Mouse (Mus musculus) CH12.LX (cell line): ENCODE results near the gene Endod1. TPM values are rescaled to one million over a fixed set of nuclear protein-coding genes. Genes with fewer than 3 reads are reported as not detected.

Source experiments
- DNase-seq: peaks from one replicate; pipeline ENCODE4 v3.0.0-alpha.2; 2013; ENCODE audit errors: extremely low read depth
- H3K27ac ChIP-seq: 2 replicates; pipeline ENCODE4 v1.5.1; 2012; ENCODE audit warnings: low read depth, mild to moderate bottlenecking, control low read depth, moderate library complexity; ENCODE audit not compliant: insufficient read depth
- H3K27me3 ChIP-seq: replicated peaks from 2 replicates; pipeline ENCODE3; 2012; ENCODE audit warnings: inconsistent platforms
- H3K36me3 ChIP-seq, 2 experiments: replicated peaks in 1 of 2; 2 replicates each; pipeline versions ENCODE3 to v1.6.1; 2012; ENCODE audit warnings: inconsistent platforms in 1 of 2, low read length in 1 of 2, mild to moderate bottlenecking in 1 of 2, mixed read lengths in 1 of 2, moderate library complexity in 1 of 2; ENCODE audit not compliant: control insufficient read depth in 1 of 2, insufficient read depth in 1 of 2
- H3K4me1 ChIP-seq, 2 experiments: 2 replicates each; pipeline ENCODE4 v1.6.1; 2012; ENCODE audit warnings: inconsistent platforms in 1 of 2, moderate library complexity in 1 of 2; ENCODE audit not compliant: insufficient read depth in 2 of 2, control insufficient read depth in 1 of 2
- H3K4me2 ChIP-seq: 2 replicates; pipeline ENCODE4 v1.6.1; 2012; ENCODE audit warnings: low read depth, mild to moderate bottlenecking, control low read depth; ENCODE audit not compliant: poor library complexity, insufficient read depth, severe bottlenecking
- H3K4me3 ChIP-seq, 3 experiments: fragments of 150-350 bp in 1 of 3; sonication (generic) in 1 of 3; replicated peaks in 1 of 3; 2 replicates each; pipeline versions ENCODE3 to v1.5.1; 2011 to 2012; ENCODE audit warnings: low read depth in 2 of 3, low read length in 2 of 3, mild to moderate bottlenecking in 2 of 3, moderate library complexity in 2 of 3, control low read depth in 1 of 3, improper control_type of control experiment in 1 of 3, inconsistent platforms in 1 of 3, mixed read lengths in 1 of 3; ENCODE audit not compliant: poor library complexity in 1 of 3
- H3K79me2 ChIP-seq: replicated peaks from 2 replicates; pipeline ENCODE4 v1.6.1; 2012; ENCODE audit warnings: mild to moderate bottlenecking, moderate library complexity; ENCODE audit not compliant: control insufficient read depth, poor library complexity, insufficient read depth, severe bottlenecking; ENCODE audit errors: extremely low read depth
- H3K9ac ChIP-seq: 2 replicates; pipeline ENCODE4 v1.6.1; 2012; ENCODE audit warnings: low read depth, mild to moderate bottlenecking, control low read depth, moderate library complexity; ENCODE audit not compliant: insufficient read depth
- H3K9me3 ChIP-seq: replicated peaks from 2 replicates; pipeline ENCODE3; 2012; ENCODE audit warnings: low read length, inconsistent platforms, mixed read lengths
- BHLHE40 ChIP-seq: IDR thresholded peaks from 2 replicates; pipeline ENCODE4 v1.6.1; 2011; ENCODE audit warnings: mild to moderate bottlenecking, low read depth, low read length, improper control_type of control experiment
- CHD1 ChIP-seq: IDR thresholded peaks from 2 replicates; pipeline ENCODE4 v1.6.1; 2012; ENCODE audit warnings: low read depth, low read length, improper control_type of control experiment, inconsistent platforms
- CHD2 ChIP-seq: IDR thresholded peaks from 2 replicates; pipeline ENCODE4 v1.6.1; 2011; ENCODE audit warnings: low read length, improper control_type of control experiment
- E2F4 ChIP-seq: IDR thresholded peaks from 2 replicates; pipeline ENCODE4 v1.6.1; 2011; ENCODE audit warnings: low read depth, low read length, improper control_type of control experiment; ENCODE audit not compliant: insufficient replicate concordance
- ELF1 ChIP-seq: IDR thresholded peaks from 2 replicates; pipeline ENCODE4 v1.6.1; 2014; ENCODE audit warnings: low read depth, mild to moderate bottlenecking, inconsistent platforms, low read length, improper control_type of control experiment
- EP300 ChIP-seq: IDR thresholded peaks from 2 replicates; pipeline ENCODE4 v1.6.1; 2011; ENCODE audit warnings: low read length, improper control_type of control experiment
- ETS1 ChIP-seq: conservative IDR thresholded peaks from 2 replicates; pipeline ENCODE4 v1.6.1; 2012; ENCODE audit warnings: low read depth, mild to moderate bottlenecking, inconsistent platforms, low read length, improper control_type of control experiment, moderate library complexity
- GABPA ChIP-seq: IDR thresholded peaks from 2 replicates; pipeline ENCODE4 v1.6.1; 2012; ENCODE audit warnings: low read depth, low read length, improper control_type of control experiment, inconsistent platforms; ENCODE audit not compliant: insufficient replicate concordance
- HCFC1 ChIP-seq: IDR thresholded peaks from 2 replicates; pipeline ENCODE4 v1.6.1; 2012; ENCODE audit warnings: low read depth, mild to moderate bottlenecking, inconsistent platforms, low read length, improper control_type of control experiment
- IRF4 ChIP-seq: IDR thresholded peaks from 2 replicates; pipeline ENCODE4 v1.6.1; 2014; ENCODE audit warnings: low read depth, mild to moderate bottlenecking, inconsistent platforms, low read length, improper control_type of control experiment
- JUN ChIP-seq: IDR thresholded peaks from 2 replicates; pipeline ENCODE4 v1.6.1; 2011; ENCODE audit warnings: low read depth, mild to moderate bottlenecking, low read length, improper control_type of control experiment, moderate library complexity; ENCODE audit not compliant: insufficient read depth
- JUND ChIP-seq: conservative IDR thresholded peaks from 2 replicates; pipeline ENCODE4 v1.6.1; 2011; ENCODE audit warnings: low read depth, low read length, improper control_type of control experiment
- KAT2A ChIP-seq: IDR thresholded peaks from 2 replicates; pipeline ENCODE4 v1.6.1; 2012; ENCODE audit warnings: low read length, improper control_type of control experiment, inconsistent platforms; ENCODE audit not compliant: insufficient replicate concordance
- MAFK ChIP-seq: IDR thresholded peaks from 2 replicates; pipeline ENCODE4 v1.6.1; 2011; ENCODE audit warnings: low read length, improper control_type of control experiment; ENCODE audit not compliant: insufficient replicate concordance
- MAZ ChIP-seq: IDR thresholded peaks from 2 replicates; pipeline ENCODE4 v1.6.1; 2012; ENCODE audit warnings: low read depth, mild to moderate bottlenecking, inconsistent platforms, low read length, improper control_type of control experiment, moderate library complexity
- MYC ChIP-seq: IDR thresholded peaks from 2 replicates; pipeline ENCODE4 v1.6.1; 2011; ENCODE audit warnings: low read depth, mild to moderate bottlenecking, improper control_type of control experiment, low read length
- NELFE ChIP-seq: IDR thresholded peaks from 2 replicates; pipeline ENCODE4 v1.6.1; 2011; ENCODE audit warnings: low read depth, low read length, improper control_type of control experiment
- NRF1 ChIP-seq: IDR thresholded peaks from 2 replicates; pipeline ENCODE4 v1.6.1; 2014; ENCODE audit warnings: low read depth, mild to moderate bottlenecking, inconsistent platforms, low read length, improper control_type of control experiment, moderate library complexity
- PAX5 ChIP-seq: IDR thresholded peaks from 2 replicates; pipeline ENCODE4 v1.6.1; 2012; ENCODE audit warnings: low read length, inconsistent platforms, mixed read lengths
- POLR2A ChIP-seq: IDR thresholded peaks from 2 replicates; pipeline ENCODE4 v1.6.1; 2011; ENCODE audit warnings: low read depth, mild to moderate bottlenecking, improper control_type of control experiment, low read length
- POLR2AphosphoS2 ChIP-seq: IDR thresholded peaks from 2 replicates; pipeline ENCODE4 v1.6.1; 2011; ENCODE audit warnings: low read depth, low read length, improper control_type of control experiment
- SIN3A ChIP-seq: IDR thresholded peaks from 2 replicates; pipeline ENCODE4 v1.6.1; 2012; ENCODE audit warnings: low read length, improper control_type of control experiment, inconsistent platforms
- SMC3 ChIP-seq: IDR thresholded peaks from 2 replicates; pipeline ENCODE4 v1.6.1; 2011; ENCODE audit warnings: low read depth, low read length, improper control_type of control experiment
- USF1 ChIP-seq: IDR thresholded peaks from 2 replicates; pipeline ENCODE4 v1.6.1; 2014; ENCODE audit warnings: low read depth, mild to moderate bottlenecking, inconsistent platforms, low read length, improper control_type of control experiment
- ZC3H11A ChIP-seq: IDR thresholded peaks from 2 replicates; pipeline ENCODE4 v1.6.1; 2012; ENCODE audit warnings: low read depth, mild to moderate bottlenecking, inconsistent platforms, low read length, improper control_type of control experiment
- ZKSCAN1 ChIP-seq: IDR thresholded peaks from 2 replicates; pipeline ENCODE4 v1.6.1; 2012; ENCODE audit warnings: low read depth, inconsistent platforms, low read length, improper control_type of control experiment, borderline replicate concordance
- ZNF384 ChIP-seq: IDR thresholded peaks from 2 replicates; pipeline ENCODE4 v1.6.1; 2012; ENCODE audit warnings: low read depth, low read length, improper control_type of control experiment, inconsistent platforms
- dilution Hi-C: fragments of 300-500 bp; cut with MboI; formaldehyde crosslinking; loops from 2 replicates; pipeline ENCODE4 v1.14.3; 2020; ENCODE audit warnings: low sequenced_read_pairs; ENCODE audit not compliant: extremely low pct_unique_long_range_greater_than_20kb, extremely low pct_ligation_motif_present
- in situ Hi-C: fragments of 300-500 bp; cut with MboI; formaldehyde crosslinking; loops from 3 replicates; pipeline ENCODE4 v1.14.3; 2019; ENCODE audit warnings: low sequenced_read_pairs, low pct_ligation_motif_present, low pct_unique_long_range_greater_than_20kb, mixed read lengths
- polyA plus RNA-seq: library from polyadenylated mRNA; unstranded; fragments of >175 nt; gene quantifications from 2 replicates; pipeline ENCODE4 v1.2.1, GENCODE M21; 2012; ENCODE audit warnings: low read depth; ENCODE audit not compliant: insufficient read length
- total RNA-seq, 2 experiments: library from RNA; depleted of rRNA; stranded (reverse); fragments of 300-350 nt in 1 of 2; fragments of >200 nt in 1 of 2; gene quantifications; 2 replicates each; pipeline ENCODE4 v1.2.3; 2012 to 2014

Endod1 gene
- total and polyA plus RNA-seq, 3 experiments = 1.6 to 4.6 (median 3.0) TPM

DNA sequence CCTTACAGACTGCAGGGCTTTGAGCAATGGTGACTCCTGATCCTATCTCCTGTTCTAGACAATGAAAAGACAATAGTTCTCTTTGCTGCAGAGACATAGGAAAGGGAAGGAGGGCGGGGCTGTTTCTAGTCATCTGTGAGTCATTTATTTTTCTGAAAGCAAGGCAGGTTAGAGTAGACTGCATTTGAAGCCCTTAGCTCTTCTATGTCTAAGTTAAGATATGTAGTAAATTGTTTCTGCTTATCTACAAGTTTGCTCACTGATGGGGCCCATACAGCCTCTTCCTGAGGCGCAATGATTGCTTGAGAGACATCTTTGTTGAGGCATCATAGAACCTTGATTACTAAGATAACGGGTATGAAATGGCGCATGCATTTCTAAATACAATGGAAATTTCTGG is 13.5 kb downstream of the Endod1 start:
- Histone ChIP-seq H3K27me3 (no peaks in the 10 kb centered on the region), H3K4me2 (no peak overlapping the region), H3K9me3 (peaks cover 6% of the 10 kb centered on the region), H3K79me2 (no peaks in the 10 kb centered on the region), H3K36me3 (no peaks in the 10 kb centered on the region), H3K4me1 (peaks cover 6 to 38% of the 10 kb centered on the region in 2 experiments), H3K9ac (no peak overlapping the region), H3K4me3 (no peak overlapping the region), H3K27ac (no peak overlapping the region)
- no peak for DNase-seq
- TF ChIP-seq NRF1 (no peak), MAZ (no peak)
- dilution Hi-C loops = no loop called here
- in situ Hi-C loops = no loop called here

DNA sequence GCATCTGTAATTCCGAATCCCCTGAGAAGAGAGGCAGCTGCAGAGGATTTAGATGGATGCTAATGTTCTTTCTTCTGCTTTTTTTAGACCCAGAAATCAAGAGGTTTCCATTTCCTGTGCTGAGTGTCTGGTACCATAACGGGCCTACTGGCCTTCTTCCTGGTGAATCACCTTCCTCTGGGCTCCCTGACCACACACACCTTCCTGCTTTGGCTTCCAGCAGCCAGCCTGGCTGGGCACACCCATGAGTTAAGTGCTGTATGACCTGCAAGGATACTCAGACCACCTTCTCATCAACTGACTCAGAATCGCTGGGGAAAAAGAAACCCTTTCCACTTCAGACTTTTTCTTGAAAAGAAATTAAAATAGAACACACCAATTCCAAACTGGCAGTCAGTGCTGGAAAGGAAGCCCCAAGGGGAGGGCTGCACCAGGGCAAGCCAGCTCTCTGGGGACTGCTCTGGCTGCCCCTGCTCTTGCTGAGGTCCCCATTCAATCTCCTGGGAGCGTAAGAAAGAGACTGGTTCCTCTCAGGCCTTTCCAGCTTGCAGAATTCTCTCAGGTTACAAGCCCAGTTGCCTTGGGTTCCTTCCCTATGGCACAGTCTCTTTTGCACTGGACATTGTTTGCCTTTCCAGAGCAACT is 15.7 kb downstream of the Endod1 start:
- Histone ChIP-seq H3K27ac (no peak overlapping the region), H3K36me3 (no peaks in the 10 kb centered on the region), H3K4me2 (no peak overlapping the region), H3K27me3 (no peaks in the 10 kb centered on the region), H3K9ac (no peak overlapping the region), H3K79me2 (no peaks in the 10 kb centered on the region), H3K4me1 (peaks cover 10 to 47% of the 10 kb centered on the region in 2 experiments), H3K4me3 (no peak overlapping the region), H3K9me3 (peaks cover 6% of the 10 kb centered on the region)
- peak; percentile 32 for DNase-seq
- dilution Hi-C loops = no loop called here
- in situ Hi-C loops = no loop called here
- TF ChIP-seq ETS1 = no peak
- no peak for TF ChIP-seq ZC3H11A
- no peak for TF ChIP-seq JUND
- TF ChIP-seq NRF1 = no peak
- TF ChIP-seq CHD2 = no peak
- TF ChIP-seq ELF1 = no peak
- no peak for TF ChIP-seq ZKSCAN1
- TF ChIP-seq MYC = no peak
- TF ChIP-seq HCFC1 = no peak
- TF ChIP-seq SMC3 = no peak
- no peak for TF ChIP-seq GABPA
- TF ChIP-seq BHLHE40 = no peak
- TF ChIP-seq POLR2AphosphoS2 = no peak

GRCm38 (mm10) chr9:14364719-14365118 is 16.6 kb downstream of the Endod1 start:
- dilution Hi-C loops (no loop called here), in situ Hi-C loops (no loop called here)
- DNase-seq = no peak
- no peak overlapping the region for H3K9ac ChIP-seq
- H3K36me3 ChIP-seq = no peaks in the 10 kb centered on the region
- peaks cover 6% of the 10 kb centered on the region for H3K9me3 ChIP-seq
- H3K4me3 ChIP-seq = no peak overlapping the region
- peaks cover 10 to 47% of the 10 kb centered on the region in 2 experiments for H3K4me1 ChIP-seq
- H3K27ac ChIP-seq = no peak overlapping the region
- H3K27me3 ChIP-seq = no peaks in the 10 kb centered on the region
- H3K79me2 ChIP-seq = no peaks in the 10 kb centered on the region
- no peak overlapping the region for H3K4me2 ChIP-seq
- TF ChIP-seq E2F4 (no peak), JUND (no peak), ETS1 (no peak), ZNF384 (no peak), NELFE (no peak), USF1 (no peak), NRF1 (no peak), SIN3A (no peak), PAX5 (no peak), JUN (no peak), IRF4 (no peak), POLR2A (no peak), CHD1 (no peak), EP300 (no peak), KAT2A (no peak), MAFK (no peak)
